Mouse (Mus musculus) erythroblast, embryonic 14.5 days (primary cell): ENCODE results near the gene Micu2.
"Not testable (repeated sequence)": the region's sequence is repeated elsewhere in the genome, so short reads cannot be mapped to it uniquely, and the experiment has no call there.

ENCODE experiments used
- GATA1 ChIP-seq: IDR thresholded peaks from 2 replicates; pipeline ENCODE4 v1.6.1; 2012; ENCODE audit warnings: low read length, inconsistent platforms, mixed read lengths
- TAL1 ChIP-seq: IDR thresholded peaks from 3 replicates; pipeline ENCODE4 v1.6.1; 2012; ENCODE audit warnings: low read length, inconsistent platforms, mixed read lengths

DNA sequence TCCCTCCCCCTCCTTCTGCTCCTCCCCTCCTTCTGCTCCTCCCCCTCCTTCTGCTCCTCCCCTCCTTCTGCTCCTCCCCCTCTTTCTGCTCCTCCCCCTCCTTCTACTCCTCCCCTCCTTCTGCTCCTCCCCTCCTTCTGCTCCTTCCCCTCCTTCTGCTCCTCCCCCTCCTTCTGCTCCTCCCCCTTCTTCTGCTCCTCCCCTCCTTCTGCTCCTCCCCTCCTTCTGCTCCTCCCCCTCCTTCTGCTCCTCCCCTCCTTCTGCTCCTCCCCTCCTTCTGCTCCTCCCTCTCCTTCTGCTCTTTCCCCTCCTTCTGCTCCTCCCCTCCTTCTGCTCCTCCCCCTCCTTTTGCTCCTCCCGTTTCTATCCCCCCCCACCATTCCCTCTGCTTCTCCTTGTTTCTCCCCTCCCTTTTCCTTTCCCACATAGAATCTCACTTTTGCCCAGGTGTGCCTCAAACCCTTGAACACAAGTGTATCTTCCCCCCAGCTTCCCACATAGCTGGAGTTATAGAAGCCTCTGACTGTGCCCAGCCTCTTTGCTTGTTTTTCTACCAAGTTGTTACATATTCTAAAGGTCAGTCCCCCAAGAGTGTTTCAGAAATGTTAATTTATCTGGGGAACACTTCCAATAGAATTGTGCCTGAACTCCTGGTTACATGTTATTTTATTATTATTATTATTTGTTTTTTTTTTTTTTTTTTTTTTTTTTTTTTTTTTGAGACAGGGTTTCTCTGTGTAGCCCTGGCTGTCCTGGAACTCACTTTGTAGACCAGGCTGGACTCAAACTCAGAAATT, 86.7 kb downstream of the Micu2 start:
- TF ChIP-seq GATA1, TAL1: not testable (repeated sequence)
